Mouse (Mus musculus): ENCODE results near the gene Slc27a4.
"Not testable (repeated sequence)": the region's sequence is repeated elsewhere in the genome, so short reads cannot be mapped to it uniquely, and the experiment has no call there.

Gene Slc27a4

DNA sequence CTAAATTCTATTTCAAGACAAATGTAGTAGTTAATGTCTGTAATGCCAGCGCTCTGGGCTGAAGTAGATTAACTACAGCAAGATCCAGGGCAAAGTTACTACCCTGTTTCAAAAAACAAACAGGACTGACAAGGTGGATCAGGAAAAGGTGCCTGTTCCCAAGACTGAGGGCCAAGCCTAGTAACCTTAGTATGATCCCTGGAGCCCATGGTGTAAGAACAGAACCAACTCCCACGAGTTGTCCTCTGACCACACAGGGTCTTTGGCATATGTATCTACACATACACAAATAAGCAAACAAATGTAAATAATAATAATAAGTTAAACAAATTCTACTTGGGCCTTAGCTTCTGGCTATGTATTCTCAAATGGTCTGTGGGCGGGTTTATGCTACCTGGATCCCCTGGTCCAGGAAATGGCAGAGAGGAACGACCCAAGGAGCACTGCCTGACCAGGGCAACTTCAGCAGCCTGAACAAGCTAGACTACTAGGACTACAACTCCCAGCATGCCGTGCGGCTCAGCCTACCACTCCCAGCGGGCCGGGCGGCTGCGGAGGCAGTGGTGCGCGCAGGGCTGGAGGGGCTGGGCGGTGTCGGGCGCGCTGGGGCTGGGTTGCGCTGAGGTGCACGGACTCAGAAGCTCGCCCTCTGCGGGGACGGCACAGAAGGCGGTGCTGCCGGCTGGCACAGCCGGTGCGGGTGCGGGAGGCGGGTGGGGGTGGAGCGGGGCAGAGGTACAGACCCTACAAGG, at the start of gene Slc27a4:
Gene Slc27a4, plus strand, starts transcription at position 560 of the 752 bp plus-strand sequence.
- DNase-seq (ENCODE audit: low spot score), result peak; percentile 96

GRCm38 (mm10) chr2:29755693-29756092, 46.7 kb upstream of the Slc27a4 start:
- DNase-seq (ENCODE audit: low spot score), result no peak

DNA sequence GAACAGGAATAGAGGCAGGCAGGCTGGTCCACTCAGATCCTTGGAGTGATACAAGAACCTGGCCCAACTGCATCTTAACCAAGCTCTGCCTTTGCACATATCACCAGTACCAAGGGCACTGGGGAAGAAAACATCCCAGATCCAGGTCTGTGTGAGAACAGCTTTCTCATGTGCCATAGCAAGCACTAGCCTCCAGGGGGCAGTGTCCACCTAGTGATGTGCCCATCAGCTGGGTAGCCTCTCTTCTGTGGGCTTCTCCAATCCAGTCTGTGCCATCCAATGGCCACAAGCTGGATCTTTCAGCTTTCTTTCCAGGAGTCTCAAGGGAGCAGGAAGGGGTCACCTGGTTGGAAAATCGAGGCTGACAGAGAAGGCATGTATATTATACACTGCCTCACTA, 37.6 kb upstream of the Slc27a4 start:
- peak; percentile 88 for DNase-seq (ENCODE audit: low spot score)

DNA sequence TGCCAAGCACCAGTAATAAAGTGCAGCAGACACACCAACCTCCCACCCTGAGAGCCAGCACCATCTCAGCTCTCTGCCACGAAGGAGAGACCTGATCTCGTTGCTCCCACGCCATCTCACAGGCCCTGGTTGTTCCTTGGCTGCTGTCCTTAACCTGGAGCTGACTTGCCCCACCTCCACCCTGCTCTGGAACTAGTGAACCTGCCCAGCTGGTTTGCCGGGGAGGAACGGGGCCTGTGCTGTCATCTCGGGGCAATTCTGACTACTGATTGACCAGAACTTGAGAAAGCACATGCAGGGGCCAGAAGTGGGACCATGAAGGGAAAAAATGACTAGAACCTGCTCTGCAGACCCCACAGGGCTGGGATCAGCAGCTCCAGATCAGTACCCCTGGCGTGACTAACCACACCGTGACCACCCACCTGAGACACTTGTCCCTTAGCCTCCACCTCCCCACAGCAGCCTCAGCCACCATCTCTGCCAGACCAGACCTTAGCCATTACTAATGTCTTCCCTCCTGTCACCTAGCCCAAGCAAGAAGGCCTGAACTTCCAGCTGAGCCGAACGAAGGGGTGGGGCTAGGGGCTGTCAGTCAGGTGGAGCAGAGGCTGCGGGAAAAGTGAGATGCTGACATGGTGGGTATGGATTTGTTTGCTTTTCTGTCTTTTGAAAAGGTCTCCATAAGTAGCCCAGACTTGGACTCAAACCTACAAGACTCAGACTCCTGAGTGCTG, 34.3 kb upstream of the Slc27a4 start:
- no peak for DNase-seq (ENCODE audit: low spot score)

GRCm38 (mm10) chr2:29768901-29769300, 33.5 kb upstream of the Slc27a4 start:
- DNase-seq (ENCODE audit: low spot score), result no peak

- no peak for DNase-seq (ENCODE audit: low spot score)
Measured at GRCm38 (mm10) chr2:29770162-29770561, 32.3 kb upstream of the Slc27a4 start.

GRCm38 (mm10) chr2:29771611-29772461, 30.6 kb upstream of the Slc27a4 start:
- no peak for DNase-seq (ENCODE audit: low spot score)

DNA sequence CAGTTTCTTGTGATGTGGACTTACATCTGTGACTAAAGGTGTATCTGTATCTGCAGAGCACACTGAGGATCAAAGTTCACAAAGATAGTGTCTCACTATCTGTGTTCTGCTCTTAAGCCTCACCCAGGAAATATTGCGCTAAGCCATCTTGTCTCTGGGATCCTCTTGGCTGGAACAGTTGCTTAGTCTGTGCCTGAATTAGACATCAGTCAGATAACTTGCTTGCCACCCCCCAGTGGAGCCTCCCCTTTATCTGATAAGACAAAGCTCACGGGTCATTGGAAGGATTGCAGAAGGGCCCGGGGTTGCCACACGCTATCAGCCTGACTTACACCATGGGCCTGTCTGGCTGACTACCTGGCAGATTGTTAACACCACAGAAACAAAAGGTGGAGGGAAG, 29.1 kb upstream of the Slc27a4 start:
- no peak for DNase-seq (ENCODE audit: low spot score)

DNA sequence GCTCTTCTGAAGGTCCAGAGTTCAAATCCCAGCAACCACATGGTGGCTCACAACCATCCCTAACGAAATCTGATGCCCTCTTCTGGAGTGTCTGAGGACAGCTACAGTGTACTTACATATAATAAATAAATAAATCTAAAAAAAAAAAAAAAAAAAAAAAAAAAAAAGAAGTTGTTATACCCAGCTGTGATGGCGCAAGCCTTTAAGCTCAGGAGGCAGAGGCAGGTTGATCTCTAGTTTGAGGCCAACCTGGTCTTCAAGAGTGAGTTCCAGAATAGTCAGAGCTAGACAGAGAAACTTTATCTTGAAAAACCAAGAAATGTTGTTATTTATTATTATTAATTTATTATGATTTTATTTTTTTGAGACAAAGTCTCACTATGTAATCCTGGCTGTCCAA, 21.2 kb upstream of the Slc27a4 start:
- not testable (repeated sequence) for DNase-seq (ENCODE audit: low spot score)

DNA sequence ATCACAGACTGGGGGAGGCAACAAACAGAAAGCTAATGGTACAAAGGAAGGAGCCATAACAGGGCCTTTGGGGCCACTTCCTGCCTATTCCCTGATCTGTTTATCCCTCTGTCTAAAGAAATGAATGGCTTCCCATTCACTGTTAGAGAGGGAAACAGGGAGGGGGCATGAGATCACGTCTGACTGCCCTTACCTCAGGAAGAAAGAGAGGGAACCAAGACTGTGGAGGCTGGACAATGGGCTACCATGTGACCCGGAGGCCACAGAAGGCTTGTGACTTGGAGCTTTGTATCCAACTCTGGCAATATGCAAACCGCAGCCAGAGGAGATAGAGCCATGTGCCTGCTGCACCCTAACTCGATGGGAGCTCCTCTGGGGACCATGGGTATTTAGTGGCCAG, 18.1 kb upstream of the Slc27a4 start:
- DNase-seq (ENCODE audit: low spot score), result no peak

GRCm38 (mm10) chr2:29787104-29787917, 15.1 kb upstream of the Slc27a4 start, which contains the start of gene Coq4:
Coq4 (plus strand) TSS chr2:29787493.
- DNase-seq (ENCODE audit: low spot score), result peak; percentile 97

DNA sequence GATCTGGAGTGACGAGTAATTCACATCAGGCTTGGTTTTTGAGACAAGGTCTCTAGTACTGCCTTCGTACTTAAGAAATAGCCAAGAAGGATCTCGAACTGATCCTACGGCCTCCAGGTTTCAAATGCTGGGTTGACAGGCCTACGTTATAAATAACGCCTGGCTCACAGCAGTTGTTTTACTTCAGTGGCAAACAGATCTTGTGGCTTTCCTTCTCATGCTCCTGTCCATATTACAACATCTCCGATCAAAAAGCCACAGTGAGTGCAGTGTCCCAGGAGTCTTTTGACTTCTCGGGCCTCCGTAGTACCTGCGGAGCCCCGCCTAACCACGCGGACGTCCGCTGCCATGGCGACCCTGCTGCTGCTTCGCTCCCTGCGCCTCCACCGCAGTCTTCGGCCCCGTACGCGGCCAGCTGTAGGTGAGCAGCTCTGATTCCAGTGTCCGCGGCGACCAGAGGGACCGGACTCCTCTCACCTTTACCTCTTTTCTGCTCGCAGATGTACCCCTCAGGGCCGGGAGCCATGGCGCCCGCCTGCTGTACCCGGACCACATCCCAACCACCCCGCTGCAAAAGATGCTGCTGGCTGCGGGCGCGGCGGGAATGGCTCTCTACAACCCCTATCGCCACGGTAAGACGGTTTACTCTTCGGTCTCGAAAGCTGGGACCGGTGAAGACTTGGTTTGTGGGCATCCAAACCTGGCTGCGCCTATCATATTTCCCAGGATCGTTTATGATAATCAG, 14.3 kb upstream of the Slc27a4 start, which contains the start of gene Trub2:
Gene Trub2, minus strand, starts transcription at position 566 of the 745 bp plus-strand sequence.
- DNase-seq (ENCODE audit: low spot score), result peak; percentile 87

DNA sequence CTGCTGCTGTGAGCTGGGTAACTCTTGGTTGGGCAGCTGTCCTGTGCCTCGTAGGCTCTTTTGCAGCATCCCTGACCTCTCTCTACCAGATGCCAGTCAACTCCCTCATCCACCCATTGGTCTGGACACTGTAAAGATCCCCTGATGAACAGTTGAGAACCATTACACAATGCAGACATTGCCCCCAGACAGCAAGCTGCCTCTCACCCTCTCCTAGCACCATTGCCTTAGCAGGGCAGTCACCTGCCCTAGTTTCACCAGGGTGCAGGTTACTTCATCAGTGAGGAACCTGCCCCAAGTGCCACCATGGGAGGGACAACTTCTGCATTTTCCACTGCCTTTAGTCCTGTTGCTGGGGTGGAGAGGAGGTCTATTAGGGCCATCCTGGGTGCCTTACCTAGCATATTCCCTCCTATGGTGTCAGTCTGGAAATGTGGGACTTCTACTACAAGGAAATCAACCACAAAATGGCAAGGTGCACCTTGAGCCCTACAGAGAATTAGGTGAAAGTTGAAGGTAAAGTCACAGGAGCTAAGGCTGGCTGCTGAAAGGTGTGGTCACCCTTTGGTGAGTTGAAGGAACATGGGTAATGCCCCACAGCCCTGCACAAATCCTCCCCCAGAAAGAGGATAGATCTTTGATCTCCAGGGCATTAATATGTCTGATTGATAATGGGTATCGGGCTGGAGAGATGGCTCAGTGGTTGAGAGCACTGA, 9.5 kb upstream of the Slc27a4 start:
- no peak for DNase-seq (ENCODE audit: low spot score)

- no peak for DNase-seq (ENCODE audit: low spot score)
Measured at GRCm38 (mm10) chr2:29802827-29803201, 380 bp downstream of the Slc27a4 start.

- peak; percentile 62 for DNase-seq (ENCODE audit: low spot score)
Measured at GRCm38 (mm10) chr2:29803400-29803831, 982 bp downstream of the Slc27a4 start.

DNA sequence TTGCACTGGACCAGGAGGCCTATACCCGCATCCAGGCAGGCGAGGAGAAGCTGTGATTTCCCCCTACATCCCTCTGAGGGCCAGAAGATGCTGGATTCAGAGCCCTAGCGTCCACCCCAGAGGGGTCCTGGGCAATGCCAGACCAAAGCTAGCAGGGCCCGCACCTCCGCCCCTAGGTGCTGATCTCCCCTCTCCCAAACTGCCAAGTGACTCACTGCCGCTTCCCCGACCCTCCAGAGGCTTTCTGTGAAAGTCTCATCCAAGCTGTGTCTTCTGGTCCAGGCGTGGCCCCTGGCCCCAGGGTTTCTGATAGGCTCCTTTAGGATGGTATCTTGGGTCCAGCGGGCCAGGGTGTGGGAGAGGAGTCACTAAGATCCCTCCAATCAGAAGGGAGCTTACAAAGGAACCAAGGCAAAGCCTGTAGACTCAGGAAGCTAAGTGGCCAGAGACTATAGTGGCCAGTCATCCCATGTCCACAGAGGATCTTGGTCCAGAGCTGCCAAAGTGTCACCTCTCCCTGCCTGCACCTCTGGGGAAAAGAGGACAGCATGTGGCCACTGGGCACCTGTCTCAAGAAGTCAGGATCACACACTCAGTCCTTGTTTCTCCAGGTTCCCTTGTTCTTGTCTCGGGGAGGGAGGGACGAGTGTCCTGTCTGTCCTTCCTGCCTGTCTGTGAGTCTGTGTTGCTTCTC, 13.4 kb downstream of the Slc27a4 start:
- DNase-seq (ENCODE audit: low spot score), result no peak

DNA sequence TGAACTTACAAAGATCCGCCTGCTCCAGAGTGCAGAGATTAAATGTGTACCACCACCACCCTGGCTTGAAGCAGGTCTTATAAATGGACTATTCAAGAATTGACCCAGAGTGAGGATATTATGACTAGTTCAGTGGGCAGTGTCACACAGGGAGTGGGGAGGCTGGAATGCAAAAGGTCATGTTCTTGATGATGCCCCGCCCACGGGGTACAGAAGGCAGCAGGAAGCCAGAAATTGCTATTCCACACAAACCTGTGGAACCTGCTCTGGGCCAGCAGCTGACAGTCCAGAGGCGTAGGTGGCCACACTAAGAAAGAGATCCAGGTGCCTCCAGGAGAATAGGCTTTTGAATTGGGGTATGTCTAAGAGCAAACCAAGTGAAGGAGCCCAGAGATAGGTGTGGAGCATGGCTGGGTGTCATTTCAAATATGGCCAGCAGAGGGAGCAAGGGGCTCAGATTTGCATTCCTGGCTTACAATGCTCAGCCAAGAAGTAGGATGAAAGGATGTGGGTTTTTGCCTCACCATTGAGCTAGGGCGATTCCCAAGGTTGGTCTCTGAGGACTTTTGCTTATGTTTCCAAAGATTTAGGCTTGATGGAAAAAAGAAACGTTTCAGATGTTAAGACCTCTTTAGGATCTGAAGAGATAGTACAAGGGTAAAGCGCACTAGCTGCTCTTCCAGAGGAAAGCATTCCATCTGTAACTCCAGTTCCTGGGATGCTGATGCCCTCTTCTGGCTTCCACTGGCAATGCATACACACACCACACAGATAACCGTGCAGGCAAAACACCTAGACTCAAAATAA, 15.2 kb downstream of the Slc27a4 start:
- DNase-seq (ENCODE audit: low spot score), result peak; percentile 94

- DNase-seq (ENCODE audit: low spot score), result no peak
Measured at GRCm38 (mm10) chr2:29819363-29819762, 16.9 kb downstream of the Slc27a4 start.

Data from retina, embryonic 14.5 days (tissue).